Mouse (Mus musculus) MN1 (cell line): ENCODE results near the gene Rapgef5.
"Not testable (repeated sequence)": the region's sequence is repeated elsewhere in the genome, so short reads cannot be mapped to it uniquely, and the experiment has no call there.

Experiments
- DNase-seq: peaks from one replicate; pipeline ENCODE4 v3.0.0-alpha.2; 2016; ENCODE audit warnings: low spot score

The Rapgef5 gene

DNA sequence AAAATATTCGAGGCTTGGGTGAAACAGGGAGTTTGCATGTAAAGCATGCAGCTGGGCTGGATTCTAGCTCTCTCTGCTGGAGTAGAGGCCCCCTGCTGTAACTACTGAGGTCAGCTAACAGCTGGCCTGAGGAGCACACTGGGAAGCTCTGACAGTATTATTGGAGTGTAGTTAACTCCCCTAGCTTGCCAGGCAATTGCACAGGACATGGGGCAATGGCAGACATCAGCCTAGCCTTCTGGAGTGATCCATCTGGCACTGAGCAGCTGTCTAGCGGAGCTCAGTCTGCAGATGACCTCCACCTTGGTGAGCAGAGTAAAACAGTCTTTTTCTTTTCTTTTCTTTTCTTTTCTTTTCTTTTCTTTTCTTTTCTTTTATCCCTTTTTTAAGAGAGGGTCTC is 253.9 kb downstream of the Rapgef5 start:
- DNase-seq: no peak

DNA sequence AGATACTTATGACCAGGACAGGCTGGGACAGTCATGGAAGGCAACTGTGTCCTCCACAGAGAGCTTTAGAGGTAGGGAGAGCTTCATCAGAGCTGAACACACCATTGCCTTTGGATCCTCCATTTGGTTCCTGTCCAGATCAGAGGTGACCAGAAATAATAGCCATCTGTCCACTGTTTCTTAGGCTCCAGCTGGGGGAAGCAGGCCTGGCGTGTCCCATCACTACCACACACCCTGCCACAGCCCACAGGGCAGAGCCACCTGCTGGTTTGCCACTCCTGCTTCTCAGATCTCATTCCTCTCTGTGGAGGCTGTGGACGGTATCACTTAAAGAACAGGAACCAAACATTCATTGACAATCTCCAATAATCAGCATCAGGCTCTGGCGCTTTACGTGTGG is 254.9 kb downstream of the Rapgef5 start:
- DNase-seq: no peak

DNA sequence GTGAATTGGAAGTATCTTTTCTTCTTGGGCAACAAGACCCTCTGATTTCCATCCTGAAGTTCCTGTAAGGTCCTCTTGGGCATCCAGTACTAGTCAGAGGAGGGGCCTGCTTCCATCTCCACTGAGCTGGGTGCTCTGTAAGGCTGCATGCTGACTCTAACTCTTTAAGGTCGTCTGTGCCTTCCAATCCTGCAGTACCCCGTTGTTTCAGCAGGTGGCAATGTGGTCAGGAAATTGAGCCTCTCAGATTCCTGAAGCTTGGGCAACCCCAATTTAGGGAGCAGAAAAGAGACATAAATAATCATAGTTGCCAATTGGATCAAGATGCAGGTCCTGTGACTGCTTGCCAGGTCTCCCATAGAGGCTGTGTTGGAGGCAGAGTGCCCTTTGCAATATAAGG is 256.4 kb downstream of the Rapgef5 start:
- DNase-seq: peak; percentile 43

DNA sequence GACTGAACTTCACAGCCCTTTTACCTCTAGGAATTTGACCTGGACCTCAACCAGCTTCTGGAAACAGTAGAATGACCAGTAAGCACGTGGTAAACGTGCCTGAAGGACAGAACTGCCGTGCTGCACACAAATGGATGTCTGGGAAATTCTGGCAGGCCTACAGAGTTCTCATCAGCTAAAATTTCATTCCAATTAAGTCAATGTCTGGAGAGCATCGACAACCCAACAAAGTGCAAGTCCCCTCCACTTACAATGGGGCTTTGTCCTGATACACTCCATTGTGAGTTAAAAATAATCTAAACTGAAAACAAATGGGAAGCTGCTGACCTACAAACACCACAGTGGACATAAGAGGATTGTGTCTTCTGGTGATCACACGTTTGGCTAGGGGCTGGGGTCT is 260.6 kb downstream of the Rapgef5 start:
- DNase-seq: no peak

DNA sequence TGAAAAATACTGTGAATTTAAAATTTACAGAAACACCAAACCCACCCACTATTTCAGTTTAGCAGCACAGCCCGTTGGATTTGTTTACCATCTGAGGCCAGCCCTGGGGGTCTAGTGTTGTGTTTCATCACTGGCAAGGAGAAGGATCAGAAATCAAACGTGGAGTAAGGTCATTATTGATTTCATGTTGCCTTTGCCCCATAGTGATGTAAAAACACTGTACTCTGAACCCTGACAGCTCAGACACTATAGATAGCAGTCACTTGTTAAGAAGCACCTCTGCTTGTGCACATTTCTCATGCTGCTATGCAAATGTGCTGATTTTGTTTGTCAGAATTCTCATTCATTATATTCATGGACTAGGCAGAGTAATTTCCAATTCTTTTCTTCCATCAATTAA is 265.1 kb downstream of the Rapgef5 start:
- no peak for DNase-seq

DNA sequence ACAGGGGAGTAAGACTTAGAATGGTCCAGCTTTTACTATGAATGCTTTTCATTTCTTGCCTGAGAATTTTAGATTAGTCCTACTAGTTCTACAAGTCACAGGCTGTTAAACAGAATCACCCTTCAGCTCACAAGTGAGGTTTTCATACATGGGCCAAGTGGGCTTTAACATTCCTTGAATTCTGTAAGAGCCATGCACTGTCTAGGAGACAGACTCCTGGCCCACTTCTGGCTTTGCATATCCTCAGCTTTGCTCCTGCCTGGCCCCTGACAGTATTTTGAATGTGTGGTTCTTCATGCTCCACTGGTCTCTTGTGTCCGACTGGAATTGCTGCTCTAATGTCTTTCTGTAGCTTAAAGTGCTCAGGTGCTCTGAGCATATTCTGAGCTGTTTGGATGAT is 267.1 kb downstream of the Rapgef5 start:
- DNase-seq: no peak

DNA sequence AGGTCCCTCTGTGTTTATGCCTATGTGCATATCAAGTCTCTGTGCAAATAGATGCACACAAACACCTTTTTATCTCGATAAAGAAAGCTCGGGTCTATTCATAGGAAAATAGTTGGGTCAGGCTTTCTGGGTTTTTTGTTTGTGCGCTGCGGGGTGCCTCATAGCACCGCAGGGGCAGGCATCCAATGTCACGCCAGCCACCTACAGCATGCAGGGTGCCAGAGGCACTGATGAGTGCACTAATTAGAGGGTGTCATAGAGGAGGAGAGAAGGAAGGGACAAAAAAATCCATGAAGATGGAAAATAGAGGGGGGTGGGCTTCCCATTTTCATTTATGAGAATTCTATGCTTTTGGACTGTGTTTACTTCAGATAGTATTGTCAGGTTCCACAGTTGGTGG is 270.3 kb downstream of the Rapgef5 start:
- no peak for DNase-seq

DNA sequence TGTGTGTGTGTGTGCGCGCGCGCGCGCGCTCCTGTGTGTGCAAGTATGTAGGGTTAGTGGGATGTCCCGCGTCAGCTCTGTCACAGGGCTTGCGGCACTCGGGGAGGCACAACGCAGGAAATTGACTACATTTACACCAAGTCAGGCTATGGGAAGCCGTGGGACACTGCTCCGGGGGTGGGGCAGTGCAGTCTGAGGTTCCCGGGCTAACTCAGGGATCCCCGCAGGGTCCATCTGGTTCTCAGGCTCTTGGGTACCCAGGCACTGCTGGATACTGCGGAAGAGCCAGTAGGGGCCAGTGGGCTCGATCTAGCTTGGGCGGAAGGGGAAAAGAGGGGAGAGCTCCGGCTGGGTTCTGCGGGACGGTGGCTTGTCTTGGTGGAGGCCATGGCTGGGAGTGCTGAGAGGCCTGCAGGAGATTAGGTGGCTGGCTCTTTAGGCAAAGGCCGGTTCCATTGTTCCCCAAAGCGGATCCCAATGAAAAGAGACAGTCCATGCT is 272.3 kb downstream of the Rapgef5 start:
- DNase-seq: no peak

DNA sequence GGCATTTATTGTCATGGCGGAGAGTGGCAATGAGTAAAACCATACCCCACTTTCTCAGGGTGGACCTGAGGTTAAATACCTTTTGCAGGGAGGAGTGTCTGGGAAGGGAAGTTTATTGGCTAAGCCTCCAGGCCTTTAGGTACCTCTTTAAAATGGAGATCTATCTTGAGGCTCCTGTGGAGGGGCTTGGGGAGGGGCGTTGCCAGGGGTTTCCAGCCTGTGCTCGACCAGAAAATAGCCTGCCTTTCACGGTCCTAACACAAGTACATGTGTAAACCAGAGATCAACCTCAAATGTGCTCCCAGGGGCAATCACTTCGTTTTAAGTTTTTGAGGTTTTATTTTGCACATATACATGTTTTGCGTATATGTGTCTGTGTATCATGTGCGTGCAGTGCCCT is 272.7 kb downstream of the Rapgef5 start:
- no peak for DNase-seq

DNA sequence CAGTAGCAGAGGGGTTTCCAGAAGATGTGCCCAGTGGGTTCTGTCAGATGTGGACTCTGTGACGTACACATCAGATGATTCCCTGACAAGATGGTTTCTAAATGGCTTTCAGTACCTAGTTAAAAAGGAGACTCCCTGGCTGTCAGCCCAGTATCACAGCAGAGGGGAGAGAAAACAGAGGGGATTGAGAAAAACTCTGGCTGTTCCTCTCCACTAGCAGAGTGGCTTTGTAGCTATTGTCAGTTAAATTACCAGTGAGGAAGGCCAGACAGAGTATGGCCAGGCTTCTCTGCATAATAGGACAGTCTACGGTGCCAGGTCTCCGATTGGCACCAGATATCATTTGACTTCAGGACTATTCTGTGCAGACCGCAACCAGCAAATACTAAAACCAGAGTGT is 279.0 kb downstream of the Rapgef5 start:
- DNase-seq: no peak

DNA sequence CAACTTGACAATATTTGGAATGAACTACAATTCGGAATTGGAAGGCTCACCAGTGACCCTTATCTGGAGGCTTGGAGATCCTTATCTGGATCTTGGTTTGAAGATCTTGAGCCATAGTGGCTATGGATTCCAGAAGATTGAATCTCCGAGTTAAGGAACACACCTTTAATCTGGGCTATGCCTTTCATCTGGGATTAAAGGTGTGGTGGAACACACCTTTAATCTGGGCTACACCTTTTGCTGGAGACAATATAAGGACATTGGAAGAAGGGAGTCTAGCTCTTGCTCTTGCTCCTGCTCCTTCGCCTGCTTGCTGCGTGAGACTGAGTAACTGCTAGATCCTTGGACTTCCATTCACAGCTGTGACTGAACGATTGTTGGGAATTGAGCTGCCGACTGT is 287.7 kb downstream of the Rapgef5 start, which contains the start of gene Cdca7l:
TSS of gene Cdca7l (plus strand) at position 301 of the 400 bp plus-strand sequence.
- DNase-seq: not testable (repeated sequence)

DNA sequence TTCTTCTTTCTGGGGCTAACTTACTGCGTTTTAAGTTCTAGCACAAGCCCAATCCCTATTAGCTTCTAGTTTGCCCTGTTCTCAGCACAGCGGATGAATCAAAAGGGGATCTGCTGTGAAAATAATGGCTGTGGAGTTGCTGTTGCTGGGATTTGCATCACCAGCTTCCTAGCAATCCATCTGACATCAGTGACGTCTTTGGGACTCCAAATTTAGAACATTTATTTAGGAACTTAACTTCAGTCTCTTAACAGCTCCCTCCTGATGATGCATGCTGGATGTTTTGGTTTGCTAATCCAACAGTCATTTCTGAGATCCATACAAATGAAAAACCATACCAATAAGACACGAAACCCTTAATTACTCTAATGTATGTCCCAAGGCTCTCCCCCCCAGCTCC is 289.3 kb downstream of the Rapgef5 start:
- no peak for DNase-seq

DNA sequence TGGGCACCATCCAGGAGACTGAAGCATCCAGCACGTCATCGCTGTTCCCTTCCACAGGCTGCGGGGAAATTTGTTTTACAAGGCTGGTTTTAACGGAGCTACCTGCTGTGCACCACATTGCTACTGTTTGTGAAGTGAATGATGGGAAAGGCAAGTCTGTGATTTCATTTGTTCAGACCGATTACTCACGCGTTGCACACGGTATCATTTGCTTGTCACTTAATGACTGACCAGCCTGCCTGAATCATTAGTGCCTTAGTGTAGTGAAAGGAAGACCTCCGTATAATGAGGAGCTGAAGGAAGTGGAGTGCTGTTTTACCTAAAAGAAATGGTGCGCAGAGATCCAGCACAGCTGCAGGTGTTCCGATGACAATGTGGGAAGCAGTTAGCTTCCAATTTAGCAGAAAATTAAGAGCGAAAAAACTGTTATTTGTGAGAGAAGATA is 289.8 kb downstream of the Rapgef5 start:
- no peak for DNase-seq

DNA sequence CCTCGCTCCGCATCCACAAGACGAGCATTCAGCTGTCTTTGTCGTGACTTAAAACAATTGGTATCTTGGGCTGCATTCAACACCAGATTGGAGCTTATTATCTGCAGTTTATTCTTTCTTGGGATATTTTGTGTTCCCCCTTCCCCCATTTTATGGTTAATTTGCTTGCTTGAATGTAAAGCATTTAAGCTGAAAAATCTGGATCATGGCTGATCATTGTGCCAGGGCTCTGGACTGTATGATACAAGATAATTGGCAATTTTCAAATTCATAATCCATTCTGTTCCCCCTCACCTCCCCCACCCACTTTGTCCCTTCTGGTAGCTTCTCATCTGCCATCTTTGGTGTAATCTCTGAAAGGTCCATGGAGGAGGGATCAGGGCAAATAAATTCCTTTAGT is 290.2 kb downstream of the Rapgef5 start:
- DNase-seq: no peak

DNA sequence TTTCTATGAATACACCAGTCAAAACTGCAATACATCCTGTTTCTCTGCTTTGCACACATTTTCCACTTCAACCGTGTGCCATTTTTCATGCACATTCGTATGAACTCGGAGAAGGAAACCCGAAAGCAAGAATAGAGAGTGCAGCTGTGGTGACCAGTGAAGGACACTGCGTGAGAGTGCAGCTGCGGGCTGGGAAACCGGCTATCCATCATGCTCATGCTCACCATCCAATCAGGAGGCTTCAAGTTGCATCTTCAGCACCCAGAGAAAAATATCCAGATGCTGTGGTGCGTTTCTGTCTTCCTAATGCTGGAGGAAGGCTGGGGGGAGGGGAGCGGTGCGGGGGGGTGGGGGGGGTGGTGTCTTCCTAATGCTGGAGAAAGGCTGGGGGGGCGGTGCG is 291.4 kb downstream of the Rapgef5 start:
- no peak for DNase-seq

DNA sequence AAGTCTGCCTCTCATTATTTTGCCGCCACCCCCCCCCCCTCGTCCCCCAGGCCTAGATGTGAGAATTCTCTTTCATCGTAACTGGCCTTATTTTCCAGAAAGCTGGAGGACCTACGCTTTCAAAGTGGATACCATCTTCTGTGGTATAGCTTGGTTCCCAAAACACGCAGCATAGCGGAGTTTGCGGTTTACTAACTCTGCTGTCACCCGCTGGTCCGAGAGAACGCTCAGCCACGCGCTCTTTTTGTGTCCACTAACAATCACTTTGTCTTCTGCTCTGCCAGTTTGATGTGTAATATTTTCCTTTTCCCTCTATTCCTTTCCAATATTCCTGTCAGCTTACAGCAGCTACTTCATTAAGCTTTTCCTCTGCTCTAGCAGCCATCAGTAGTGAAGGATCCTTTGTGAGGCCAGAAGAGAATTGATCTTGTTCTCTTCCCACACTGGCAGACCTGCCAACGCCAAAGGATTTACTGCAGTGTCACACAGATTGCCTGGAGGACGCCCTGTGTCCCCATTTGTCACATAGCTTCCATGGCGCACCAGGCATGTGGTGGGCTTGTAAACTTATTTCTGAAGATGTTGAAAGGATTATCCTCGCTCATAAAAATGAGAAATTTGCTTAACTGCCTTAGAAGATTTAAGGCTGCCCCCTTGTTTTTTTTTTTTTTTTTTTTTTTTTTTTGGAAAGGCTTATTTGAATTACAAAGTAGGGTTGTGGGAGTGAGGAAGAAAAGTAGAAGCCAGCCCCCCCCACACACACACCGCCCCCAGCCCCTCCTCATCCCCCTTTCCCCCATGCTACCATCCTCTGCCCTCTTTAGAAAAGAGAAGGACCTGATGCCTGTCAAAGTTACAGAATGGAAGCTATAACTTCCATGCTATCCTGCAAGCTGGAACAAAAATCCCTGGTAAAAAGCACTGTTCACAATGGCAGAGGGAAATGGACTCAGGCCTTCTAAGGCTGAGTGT is 292.4 kb downstream of the Rapgef5 start:
- DNase-seq: no peak
